ENCODE assay signal across 7 mouse cellular contexts in genomic region chr3:18625395-18626328, GRCm38 (mm10).
DNase-seq lines count a peak whose midpoint lies in the region; ATAC-seq and TF ChIP-seq lines count a peak whose summit lies in the region.

No protein-coding gene starts in this region.

- H3K4me2 ChIP-seq in forebrain, embryonic 15.5 days (replicated peaks), result peak overlapping the region; percentile 59
- peak overlapping the region; percentile 94 for H3K4me2 ChIP-seq in myocyte (ENCODE audit: low read depth)

- H3K4me3 ChIP-seq in forebrain, embryonic 15.5 days, result peak overlapping the region; percentile 38
- peak overlapping the region; percentile 27 for H3K4me3 ChIP-seq in kidney, adult 2 months (ENCODE audit: insufficient read depth, low read depth, low read length)
- no peak overlapping the region for H3K4me3 ChIP-seq in myocyte

- H3K4me1 ChIP-seq in forebrain, embryonic 15.5 days, result peaks cover 27% of the 10 kb centered on the region
- H3K4me1 ChIP-seq in kidney, adult 2 months (ENCODE audit: control insufficient read depth, insufficient read depth, low read length), result peaks cover 3% of the 10 kb centered on the region; the same call in 1 of the 2 replicates

- DNase-seq in adrenal gland, postnatal 10 days, result peak; percentile 48
- peak; percentile 80 for DNase-seq in cerebellum, adult 11-12 months
- DNase-seq in kidney, adult 2 months, result peak; percentile 81
- peak; percentile 10 for DNase-seq in liver
- DNase-seq in spleen, postnatal 4 days (ENCODE audit: low spot score in 2 of 2), result no peak

- H3K36me3 ChIP-seq in forebrain, embryonic 15.5 days, result no peaks in the 10 kb centered on the region
- no peaks in the 10 kb centered on the region for H3K36me3 ChIP-seq in kidney, adult 2 months (ENCODE audit: control insufficient read depth, insufficient read depth, low read length)
- H3K36me3 ChIP-seq in myocyte (ENCODE audit: control insufficient read depth, insufficient read depth), result no peaks in the 10 kb centered on the region

- H3K27me3 ChIP-seq in forebrain, embryonic 15.5 days, result no peaks in the 10 kb centered on the region
- no peaks in the 10 kb centered on the region for H3K27me3 ChIP-seq in kidney, adult 2 months (replicated peaks; ENCODE audit: control insufficient read depth, insufficient read depth, low read length)
- H3K27me3 ChIP-seq in myocyte (ENCODE audit: control insufficient read depth, insufficient read depth, insufficient read length), result no peaks in the 10 kb centered on the region

- no peak for TF ChIP-seq POLR2A in kidney, adult 2 months (IDR thresholded peaks at IDR 0.05; ENCODE audit: low read depth, low read length)
- TF ChIP-seq POLR2A in myocyte (IDR thresholded peaks at IDR 0.05; ENCODE audit: insufficient read length, low read depth), result no peak

- ATAC-seq in forebrain, embryonic 15.5 days (replicated peaks), result peak; percentile 90

- no peak for TF ChIP-seq CTCF in kidney, adult 2 months (conservative IDR thresholded peaks at IDR 0.05; ENCODE audit: insufficient read depth, insufficient read length, low read depth, low read length)

- H3ac ChIP-seq in myocyte (ENCODE audit: control insufficient read depth, insufficient read length), result no peak overlapping the region

- H3K9ac ChIP-seq in forebrain, embryonic 15.5 days (replicated peaks), result peak overlapping the region; percentile 45

- H3K9me3 ChIP-seq in forebrain, embryonic 15.5 days, result no peaks in the 10 kb centered on the region

- H3K79me2 ChIP-seq in myocyte (ENCODE audit: control insufficient read depth, insufficient read depth), result no peaks in the 10 kb centered on the region

- H3K27ac ChIP-seq in forebrain, embryonic 15.5 days (replicated peaks), result peak overlapping the region; percentile 92
- H3K27ac ChIP-seq in kidney, adult 2 months (ENCODE audit: insufficient read depth, low read depth, low read length), result peak overlapping the region; percentile 96

- WGBS in forebrain, embryonic 15.5 days, result 2% methylated on average over 32 of the region's 32 CpGs
- WGBS in kidney, adult 2 months, result 26% methylated on average over 32 of the region's 32 CpGs

TF ChIP-seq in myocyte, 11 proteins besides CTCF, POLR2A, EP300 and RAD21:
- TF ChIP-seq MYOG (IDR thresholded peaks at IDR 0.05; ENCODE audit: control insufficient read depth in 1 of 3, insufficient read depth in 1 of 3, insufficient read length in 2 of 3, low read depth in 2 of 3) (peak in 1 of 3 experiments; percentile 4), CEBPB (IDR thresholded peaks at IDR 0.05; ENCODE audit: insufficient read depth, poor library complexity, severe bottlenecking) (no peak)
TF ChIP-seq in myocyte: peak in this region for 1.

Comparison
In these comparisons a context has a peak if more than half of its experiments do, and no peak if none do; other contexts are left out.
1. DNase-seq: peak in adrenal gland, postnatal 10 days (single experiment), cerebellum, adult 11-12 months (single experiment), kidney, adult 2 months (single experiment) and liver (single experiment); none in spleen, postnatal 4 days (0 of 2).